Mouse (Mus musculus): ENCODE data around the gene Nxph4.
A peak's percentile ranks its signal among the peaks of the same experiment; 100 is the strongest.

Gene Nxph4

GRCm38 (mm10) chr10:127543916-127544315, 9.6 kb upstream of the Nxph4 start:
- no peak for DNase-seq (ENCODE audit: extremely low read depth, insufficient read length, low spot score)

DNA sequence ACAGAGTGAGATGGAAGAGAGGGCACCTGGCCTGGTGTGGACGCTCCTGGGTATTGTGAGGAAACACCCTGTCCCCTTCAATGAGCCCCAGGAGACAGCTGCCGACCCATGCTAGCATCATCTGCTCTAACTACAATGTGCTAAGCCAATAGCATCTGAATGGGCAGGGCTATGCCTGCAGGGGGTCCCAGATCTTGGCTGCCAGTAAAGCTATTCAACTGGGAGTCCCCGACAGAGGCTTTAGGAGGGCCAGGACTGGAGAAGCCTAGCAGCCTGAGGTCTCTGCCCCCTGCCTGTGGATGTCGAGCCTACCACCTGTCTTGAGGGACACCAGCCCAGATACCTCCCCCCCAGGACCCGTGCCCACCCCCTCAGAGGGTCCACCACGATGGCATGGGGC, 8.4 kb upstream of the Nxph4 start:
- DNase-seq (ENCODE audit: extremely low read depth, insufficient read length, low spot score): no peak

- DNase-seq (ENCODE audit: extremely low read depth, insufficient read length, low spot score): no peak
Observed at GRCm38 (mm10) chr10:127542084-127542483, 7.7 kb upstream of the Nxph4 start.

GRCm38 (mm10) chr10:127541510-127541909, 7.2 kb upstream of the Nxph4 start:
- no peak for DNase-seq (ENCODE audit: extremely low read depth, insufficient read length, low spot score)

DNA sequence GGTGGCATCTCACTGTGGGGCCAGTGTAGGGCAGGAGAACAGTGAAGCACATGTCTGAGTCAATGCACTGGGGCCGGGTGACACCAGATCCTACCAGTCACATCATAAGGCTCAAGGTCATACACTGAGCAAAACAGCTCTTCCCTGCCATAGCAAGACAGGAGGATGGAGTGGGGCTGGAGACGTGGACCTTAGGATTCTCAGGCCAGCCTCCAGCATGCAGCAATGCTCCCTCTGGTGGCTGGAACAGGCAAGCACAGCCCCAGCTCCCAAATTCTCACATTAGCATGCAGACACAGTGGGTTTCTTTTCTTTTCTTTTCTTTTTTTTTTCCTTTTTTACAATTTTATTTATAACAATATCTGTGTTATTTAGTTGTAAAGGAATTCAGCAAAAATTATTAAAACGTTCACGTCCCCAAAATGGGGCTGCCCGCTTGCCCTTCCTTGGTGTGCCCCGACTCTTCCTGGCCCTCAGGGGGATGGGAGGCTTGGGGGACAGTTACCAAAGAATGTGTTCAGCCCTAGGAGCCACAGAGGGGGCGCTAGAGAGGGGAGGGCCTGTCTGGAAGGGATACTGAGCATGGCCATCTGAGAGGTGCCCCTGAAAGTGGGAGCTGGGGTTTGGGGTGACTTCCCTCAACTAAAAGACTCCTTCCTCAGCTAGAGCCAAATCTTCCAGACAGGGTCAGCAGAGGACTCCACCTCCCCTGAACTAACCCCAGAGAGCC, 3.7 kb upstream of the Nxph4 start:
- no peak for DNase-seq (ENCODE audit: extremely low read depth, insufficient read length, low spot score)

DNA sequence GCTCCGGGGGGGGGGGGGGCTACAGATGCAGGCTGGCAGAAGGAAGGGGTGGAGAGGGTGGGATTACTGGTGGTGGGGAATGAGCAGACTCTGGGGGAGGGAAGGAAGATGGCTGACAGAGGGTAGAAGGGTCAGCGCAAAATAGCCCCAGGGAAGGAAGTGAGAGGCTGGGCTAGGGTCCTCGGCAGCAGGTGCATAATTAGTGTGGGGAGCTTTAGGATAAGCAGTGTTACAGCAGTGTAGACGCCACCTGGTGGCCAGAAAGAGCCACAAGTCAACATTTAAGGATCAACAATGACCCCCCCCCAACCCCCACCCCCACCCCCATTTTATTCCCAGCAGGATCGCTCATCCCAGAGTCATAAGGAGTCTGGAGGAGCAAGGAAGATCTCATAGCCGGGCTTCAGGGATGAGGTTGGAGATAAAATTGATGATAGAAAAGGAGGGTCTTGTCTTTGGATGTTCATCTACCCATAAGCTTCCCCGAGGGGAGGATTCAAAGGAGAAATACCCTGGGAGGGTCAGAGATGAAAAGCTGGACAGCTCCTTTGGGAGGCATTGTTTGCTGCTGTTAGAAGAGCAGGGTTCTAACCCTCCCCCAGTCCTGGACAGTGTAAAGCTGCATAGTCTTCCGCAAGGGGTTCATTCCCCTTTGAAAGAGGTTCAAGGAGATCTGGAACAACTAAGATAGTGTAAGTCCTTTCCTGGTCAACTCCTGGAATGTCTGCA, 2.4 kb upstream of the Nxph4 start:
- no peak for DNase-seq (ENCODE audit: extremely low read depth, insufficient read length, low spot score)

DNA sequence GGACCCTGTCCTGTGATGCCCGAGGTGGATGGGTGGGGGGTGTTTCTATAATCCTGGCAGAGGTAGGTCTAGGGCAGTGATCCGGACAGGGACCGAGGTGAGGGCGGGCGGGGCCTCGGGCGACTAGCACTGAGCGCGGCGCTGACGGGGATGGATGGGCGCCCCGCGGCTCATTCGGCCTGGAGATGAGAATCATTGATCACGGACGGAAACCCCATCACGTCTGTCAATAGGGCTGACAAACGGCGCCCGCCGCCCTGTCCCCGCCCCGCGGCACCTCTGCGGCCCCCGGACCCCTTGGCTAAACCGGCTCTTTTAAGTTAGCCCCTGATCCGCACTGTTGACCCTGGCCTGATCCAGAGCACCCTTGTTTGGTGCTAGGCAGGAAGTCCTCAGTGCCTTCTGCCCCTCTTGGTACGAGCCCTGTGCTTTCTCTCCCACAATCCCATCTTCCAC, 598 bp upstream of the Nxph4 start:
- DNase-seq (ENCODE audit: extremely low read depth, insufficient read length, low spot score): no peak

GRCm38 (mm10) chr10:127531548-127531947, 2.8 kb downstream of the Nxph4 start:
- no peak for DNase-seq (ENCODE audit: extremely low read depth, insufficient read length, low spot score)

- DNase-seq (ENCODE audit: extremely low read depth, insufficient read length, low spot score): no peak
Observed at GRCm38 (mm10) chr10:127530945-127531344, 3.4 kb downstream of the Nxph4 start.

DNA sequence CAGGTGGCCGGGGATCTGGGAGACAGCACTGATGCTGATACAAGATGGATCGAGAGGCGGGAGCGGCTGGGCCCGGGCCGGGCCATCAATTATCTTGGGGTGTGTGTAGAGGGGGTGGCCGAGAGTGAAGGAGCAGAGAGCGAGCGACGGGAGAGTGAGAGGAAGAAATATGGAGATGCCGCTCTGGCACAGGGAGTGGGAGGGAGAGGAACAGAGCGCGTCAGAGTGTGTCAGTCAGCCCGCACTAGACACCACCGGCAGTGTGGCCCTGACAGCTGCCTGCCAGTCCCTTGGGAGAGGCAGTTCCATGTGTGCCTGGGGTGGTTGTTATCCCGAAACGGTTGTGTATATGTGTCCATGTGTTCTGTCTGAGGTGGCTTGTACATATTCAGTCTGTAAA, 6.9 kb downstream of the Nxph4 start:
- no peak for DNase-seq (ENCODE audit: extremely low read depth, insufficient read length, low spot score)

GRCm38 (mm10) chr10:127526681-127527080, 7.7 kb downstream of the Nxph4 start:
- no peak for DNase-seq (ENCODE audit: extremely low read depth, insufficient read length, low spot score)

- no peak for DNase-seq (ENCODE audit: extremely low read depth, insufficient read length, low spot score)
Observed at GRCm38 (mm10) chr10:127526048-127526447, 8.3 kb downstream of the Nxph4 start.

- DNase-seq (ENCODE audit: extremely low read depth, insufficient read length, low spot score): no peak
Observed at GRCm38 (mm10) chr10:127524646-127525255, 9.6 kb downstream of the Nxph4 start.

- DNase-seq (ENCODE audit: extremely low read depth, insufficient read length, low spot score): peak; percentile 71
Observed at GRCm38 (mm10) chr10:127522088-127522581, 12.2 kb downstream of the Nxph4 start, which contains the start of gene Shmt2. Gene Shmt2, minus strand, starts transcription at chr10:127522444.

GRCm38 (mm10) chr10:127521611-127522080, 12.7 kb downstream of the Nxph4 start:
- DNase-seq (ENCODE audit: extremely low read depth, insufficient read length, low spot score): no peak

DNA sequence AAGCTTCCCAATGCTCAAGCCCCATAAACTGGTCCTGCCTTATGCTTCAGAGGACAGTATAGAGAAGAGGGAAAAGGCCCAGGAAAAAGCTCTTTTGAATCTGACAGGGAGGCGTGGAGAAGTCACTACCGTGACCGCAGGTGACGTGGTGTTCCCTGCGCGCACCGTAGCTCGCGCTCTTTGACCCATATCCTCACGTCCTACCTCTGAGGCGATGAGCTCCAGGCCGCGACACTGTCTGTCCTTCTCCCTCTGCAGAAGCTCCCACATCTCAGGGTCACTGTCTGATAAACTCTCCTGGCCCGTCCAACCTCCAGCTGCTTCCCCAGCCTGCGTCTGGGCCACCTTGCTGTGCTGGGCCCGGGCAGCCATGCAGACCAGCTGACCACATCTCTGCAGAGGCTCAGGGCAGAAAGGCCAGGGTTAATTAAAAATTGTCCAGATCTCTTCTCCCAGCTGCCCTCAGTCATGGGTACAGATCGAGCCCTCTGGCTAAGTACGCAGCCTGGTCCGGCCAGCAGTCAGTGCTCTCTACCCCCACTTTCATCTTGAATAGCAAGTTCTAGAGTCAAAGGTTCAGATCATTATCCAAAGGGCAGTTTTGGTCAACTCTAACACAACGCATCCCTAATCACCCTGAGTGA, 13.5 kb downstream of the Nxph4 start:
- no peak for DNase-seq (ENCODE audit: extremely low read depth, insufficient read length, low spot score)

- no peak for DNase-seq (ENCODE audit: extremely low read depth, insufficient read length, low spot score)
Observed at GRCm38 (mm10) chr10:127519903-127520713, 14.3 kb downstream of the Nxph4 start.

- no peak for DNase-seq (ENCODE audit: extremely low read depth, insufficient read length, low spot score)
Observed at GRCm38 (mm10) chr10:127519041-127519701, 15.2 kb downstream of the Nxph4 start.

- no peak for DNase-seq (ENCODE audit: extremely low read depth, insufficient read length, low spot score)
Observed at GRCm38 (mm10) chr10:127517941-127518340, 16.4 kb downstream of the Nxph4 start.
